Mouse (Mus musculus) bone marrow, adult 2 months (tissue): ENCODE measurements around the gene Ampd3. TPM values are rescaled to one million over a fixed set of nuclear protein-coding genes. Genes with fewer than 3 reads are reported as not detected.

ENCODE experiments used
- H3K27ac ChIP-seq: fragments of 200-500 bp; 2 replicates; pipeline ENCODE4 v1.5.1; 2012; ENCODE audit warnings: low read depth, mild to moderate bottlenecking, control low read depth, inconsistent platforms, low read length; ENCODE audit not compliant: control insufficient read depth, poor library complexity, insufficient read depth
- H3K4me1 ChIP-seq: fragments of 200-500 bp; 2 replicates; pipeline ENCODE4 v1.6.1; 2011; ENCODE audit warnings: low read length; ENCODE audit not compliant: control insufficient read depth, insufficient read depth
- H3K4me3 ChIP-seq: fragments of 200-500 bp; replicated peaks from 2 replicates; pipeline ENCODE3; 2011; ENCODE audit warnings: mild to moderate bottlenecking, low read depth, low read length, control low read depth; ENCODE audit not compliant: control insufficient read depth
- CTCF ChIP-seq: fragments of 200-500 bp; IDR thresholded peaks from 2 replicates; pipeline ENCODE4 v1.5.1; 2011; ENCODE audit warnings: low read length, control low read depth; ENCODE audit not compliant: control insufficient read depth, insufficient read depth
- POLR2A ChIP-seq: fragments of 200-500 bp; IDR thresholded peaks from 2 replicates; pipeline ENCODE4 v1.6.1; 2011; ENCODE audit warnings: low read depth, mild to moderate bottlenecking, control low read depth, low read length, borderline replicate concordance; ENCODE audit not compliant: control insufficient read depth
- WGBS: fragments of 180-500 bp; shearing (Covaris S2); methylation state at CpG from one replicate; pipeline ENCODE4 v1.1.7; 2018; 5-methylcytosine and 5-hydroxymethylcytosine counted together
- polyA plus RNA-seq: library from polyadenylated mRNA; stranded (reverse); fragments of >200 nt; gene quantifications from 2 replicates; pipeline ENCODE4 v1.2.4, GENCODE M21; 2011; ENCODE audit warnings: low replicate concordance; ENCODE audit not compliant: missing spikeins, insufficient read depth, insufficient read length

Gene Ampd3
- polyA plus RNA-seq, 1 experiment = 36.5 TPM

GRCm38 (mm10) chr7:110854927-110855546 lies 87.0 kb downstream of the Ampd3 start:
- no peak for TF ChIP-seq CTCF
- no peak for TF ChIP-seq POLR2A
- H3K27ac ChIP-seq = no peak overlapping the region
- no peak overlapping the region for H3K4me3 ChIP-seq
- 71% methylated on average over 8 of the region's 8 CpGs for WGBS
- H3K4me1 ChIP-seq = peaks cover 6% of the 10 kb centered on the region

GRCm38 (mm10) chr7:110855604-110856003 lies 87.6 kb downstream of the Ampd3 start:
- Histone ChIP-seq H3K4me3 (no peak overlapping the region), H3K4me1 (peaks cover 6% of the 10 kb centered on the region), H3K27ac (no peak overlapping the region)
- no peak for TF ChIP-seq CTCF
- TF ChIP-seq POLR2A = no peak
- 47% methylated on average over 1 of the region's 1 CpGs for WGBS

GRCm38 (mm10) chr7:110860129-110860528 lies 92.1 kb downstream of the Ampd3 start:
- 18% methylated on average over 5 of the region's 5 CpGs for WGBS
- Histone ChIP-seq H3K27ac (no peak overlapping the region), H3K4me1 (peaks cover 7% of the 10 kb centered on the region), H3K4me3 (no peak overlapping the region)
- TF ChIP-seq POLR2A = no peak
- TF ChIP-seq CTCF = no peak

Other genes starting within 250 kb of the Ampd3 start
- gene Sbf2, start 153.3 kb upstream of the Ampd3 start, polyA plus RNA-seq = 3.4 and 11.1 TPM in 2 replicates
- gene Adm, start 140.5 kb upstream of the Ampd3 start, polyA plus RNA-seq = not detected in 2 replicates
- gene Rnf141, start 76.3 kb downstream of the Ampd3 start, polyA plus RNA-seq = 24.6 and 29.9 TPM in 2 replicates
- 4.1 TPM in 1 of 2 replicates, not detected in the other for gene Lyve1, start 95.0 kb downstream of the Ampd3 start, polyA plus RNA-seq
- 10.7 and 59.3 TPM in 2 replicates for gene Mrvi1, start 214.3 kb downstream of the Ampd3 start, polyA plus RNA-seq